Mouse (Mus musculus) A20 (cell line): Measurements from ENCODE around the gene Sfxn3.
A peak's percentile ranks its signal among the peaks of the same experiment; 100 is the strongest.

Experiments used
- DNase-seq: peaks from one replicate; pipeline ENCODE4 v3.0.0-alpha.2; 2011; ENCODE audit warnings: low read depth, low spot score

Gene Sfxn3

DNA sequence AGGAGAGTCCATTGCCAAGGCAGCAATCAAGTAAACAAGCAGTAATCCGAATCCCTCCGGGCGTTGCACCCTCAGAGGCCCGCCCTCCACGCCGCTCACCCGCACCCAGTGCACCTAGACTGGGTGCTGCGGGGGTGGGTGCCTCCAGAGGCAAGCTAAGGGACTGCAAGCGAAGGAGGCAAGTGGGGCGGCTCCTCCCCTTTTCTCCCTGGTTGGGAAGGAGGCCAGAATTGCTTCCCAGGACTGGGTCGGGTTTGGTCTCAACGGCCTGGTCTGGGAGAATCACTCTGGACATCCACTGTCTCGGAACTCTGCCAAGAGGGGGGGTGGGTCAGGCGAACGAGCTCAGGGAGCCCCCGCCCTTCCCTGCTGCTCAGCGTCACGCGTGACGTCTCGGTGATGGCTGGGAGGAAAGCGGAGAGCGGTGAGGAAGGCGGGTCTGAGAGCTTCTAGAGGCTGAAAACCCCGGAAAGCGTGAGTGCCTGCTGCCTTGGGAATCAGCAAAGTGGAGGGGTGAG, at the start of gene Sfxn3:
Sfxn3 (plus strand) TSS at position 87 of the 518 bp plus-strand sequence.
- DNase-seq = peak; percentile 92

DNA sequence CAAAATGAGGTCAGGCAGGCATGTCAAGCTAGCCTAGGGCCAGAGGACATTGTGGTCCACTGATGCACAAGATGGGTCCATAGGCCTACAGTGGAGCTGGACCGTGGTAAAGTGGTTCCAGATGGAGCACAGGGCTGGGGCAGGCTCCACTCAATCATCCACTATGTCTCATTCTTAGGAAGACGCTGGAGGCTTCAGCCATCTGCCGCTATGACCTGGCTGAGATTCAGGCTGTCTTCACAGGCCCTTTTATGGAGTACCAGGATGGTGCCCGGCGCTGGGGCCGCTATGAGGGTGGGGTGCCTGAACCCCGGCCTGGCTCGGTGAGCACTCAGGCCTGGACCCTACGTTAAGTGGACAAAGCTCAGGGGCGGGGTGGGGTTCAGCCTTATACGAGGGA, 49.5 kb upstream of the Sfxn3 start:
- no peak for DNase-seq

DNA sequence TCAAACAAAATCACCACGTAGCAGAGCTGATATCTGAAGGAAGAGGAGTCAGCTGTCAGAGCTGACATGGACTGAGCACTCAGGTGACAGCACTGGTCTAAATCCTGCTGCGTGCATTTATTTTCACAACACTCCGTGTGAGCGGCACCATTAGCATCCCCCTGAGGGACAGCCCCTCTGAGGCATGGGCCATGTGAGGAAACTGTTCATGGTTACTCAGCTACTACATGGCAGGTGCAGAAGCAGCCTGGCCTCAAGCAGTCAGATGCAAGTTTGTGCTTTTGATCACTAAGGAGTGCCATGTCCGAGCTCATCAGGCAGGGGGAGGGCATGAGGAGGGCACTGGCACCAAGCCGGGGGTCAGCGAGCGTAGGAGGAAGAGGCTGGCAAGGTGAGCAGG, 47.7 kb upstream of the Sfxn3 start:
- DNase-seq = peak; percentile 43

DNA sequence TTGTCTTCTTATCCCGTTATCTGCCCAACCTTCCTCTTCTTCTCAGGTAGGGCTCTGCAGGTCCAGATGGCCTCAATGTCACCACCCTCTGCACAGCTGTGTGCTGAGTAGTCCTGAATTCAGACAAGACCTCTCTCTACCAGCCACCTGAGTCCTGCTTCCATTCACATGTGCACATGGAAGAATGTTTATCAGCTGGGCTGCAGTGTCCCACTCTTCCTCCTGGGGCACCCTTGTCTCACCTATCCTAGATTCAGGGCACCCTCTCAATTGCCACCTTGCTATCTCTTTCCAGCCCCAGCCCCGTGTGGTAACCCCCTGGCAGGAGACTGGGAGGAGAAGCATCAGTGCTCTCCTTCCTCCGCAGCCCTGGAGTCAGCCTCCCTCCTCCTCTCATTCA, 45.0 kb upstream of the Sfxn3 start:
- DNase-seq = no peak

DNA sequence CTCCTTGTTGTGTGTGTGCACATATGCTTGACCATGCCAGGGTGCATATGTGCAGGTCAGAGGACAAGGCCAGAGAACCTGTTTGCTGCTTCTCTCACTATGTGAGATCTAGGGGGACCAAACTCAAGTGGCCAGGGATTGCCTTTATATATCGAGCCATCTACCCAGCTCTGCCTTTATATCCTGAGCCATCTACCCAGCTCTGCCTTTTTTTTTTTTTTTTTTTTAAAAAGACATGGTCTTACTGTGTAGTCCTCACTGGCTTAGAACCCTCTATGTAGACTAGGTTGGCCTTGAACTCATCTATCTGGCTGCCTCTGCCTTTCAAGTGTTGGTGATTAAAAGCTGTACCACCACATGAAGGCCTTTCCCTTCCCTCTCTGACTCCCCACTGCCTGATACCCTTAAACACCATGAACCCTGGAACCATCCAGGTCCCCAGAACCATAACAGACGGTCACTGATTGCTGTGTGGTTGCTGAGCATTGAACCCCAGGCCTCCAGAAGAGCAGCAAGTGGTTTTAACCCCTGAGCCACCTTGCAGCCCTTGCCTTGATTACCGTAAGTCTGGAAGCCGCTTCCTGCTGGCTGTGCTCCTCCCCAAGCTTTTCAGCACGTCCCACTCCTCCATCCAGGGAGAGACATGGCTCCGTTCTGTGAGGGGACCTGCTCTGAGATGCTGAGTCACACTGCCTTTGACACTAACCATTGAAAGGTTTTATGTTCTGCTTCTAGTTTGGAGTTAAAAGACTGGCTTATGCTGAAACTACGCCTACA, 43.4 kb upstream of the Sfxn3 start:
- DNase-seq = no peak

DNA sequence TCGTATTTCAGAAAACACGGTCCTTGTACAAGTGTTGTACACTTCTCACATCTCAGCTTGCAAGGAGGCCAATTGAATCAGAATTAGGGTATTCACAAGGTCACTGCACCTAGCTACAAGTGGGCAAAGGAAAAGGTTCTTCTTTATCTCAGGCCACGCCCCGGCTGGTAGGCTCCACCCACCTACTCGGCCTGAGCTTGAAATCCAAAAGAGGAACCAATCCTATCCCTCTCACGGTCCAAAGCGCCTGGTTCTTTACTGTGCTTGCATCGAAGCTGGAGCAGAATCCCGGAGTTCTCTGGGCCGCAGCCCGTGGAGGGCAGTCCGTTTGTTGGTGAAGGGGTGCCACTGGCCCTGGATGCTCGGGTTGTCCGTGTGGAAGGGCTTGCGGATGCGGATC, 41.9 kb upstream of the Sfxn3 start, which contains the start of gene Twnk:
Twnk (plus strand) TSS at position 220 of the 400 bp plus-strand sequence.
- DNase-seq = peak; percentile 92

DNA sequence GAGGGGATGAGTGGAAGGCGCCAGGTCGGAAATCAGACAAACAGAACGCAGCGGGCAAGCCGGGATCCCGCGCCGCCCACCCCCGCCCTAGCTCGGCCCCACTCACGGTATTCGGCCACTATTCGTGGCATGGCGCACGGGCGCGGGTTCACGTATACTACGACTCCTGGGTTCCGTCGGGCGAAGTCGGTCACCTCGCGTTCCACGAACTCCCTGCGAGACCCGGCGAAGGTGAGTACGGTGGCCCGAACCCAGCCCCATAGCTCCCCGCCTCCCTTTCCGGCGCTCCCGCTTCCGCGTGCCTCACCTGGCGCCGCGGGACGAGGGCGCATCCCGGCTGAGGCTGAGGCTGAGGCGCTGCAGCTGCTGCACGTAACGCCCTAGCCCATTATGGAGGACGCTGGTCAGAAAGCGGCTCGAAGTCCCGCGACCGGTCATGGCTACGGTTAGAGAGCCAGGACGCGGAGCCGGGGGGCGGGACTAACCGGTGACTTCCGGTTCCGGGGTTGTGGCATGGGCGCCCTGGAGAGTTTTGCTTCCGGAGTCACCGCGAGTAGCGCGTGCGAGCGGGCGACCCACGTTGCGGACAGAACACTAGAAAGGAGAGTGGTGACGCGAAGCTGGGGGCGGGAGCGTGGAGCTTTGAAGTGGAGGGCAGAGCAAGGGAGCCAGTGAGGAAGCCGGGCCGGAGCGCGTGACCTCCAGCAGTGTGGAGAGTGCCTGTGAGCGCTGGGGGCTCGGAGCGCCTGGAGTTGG, 41.2 kb upstream of the Sfxn3 start, which contains the start of gene Mrpl43:
Mrpl43 (minus strand) TSS at position 486 of the 756 bp plus-strand sequence.
- peak; percentile 94 for DNase-seq

DNA sequence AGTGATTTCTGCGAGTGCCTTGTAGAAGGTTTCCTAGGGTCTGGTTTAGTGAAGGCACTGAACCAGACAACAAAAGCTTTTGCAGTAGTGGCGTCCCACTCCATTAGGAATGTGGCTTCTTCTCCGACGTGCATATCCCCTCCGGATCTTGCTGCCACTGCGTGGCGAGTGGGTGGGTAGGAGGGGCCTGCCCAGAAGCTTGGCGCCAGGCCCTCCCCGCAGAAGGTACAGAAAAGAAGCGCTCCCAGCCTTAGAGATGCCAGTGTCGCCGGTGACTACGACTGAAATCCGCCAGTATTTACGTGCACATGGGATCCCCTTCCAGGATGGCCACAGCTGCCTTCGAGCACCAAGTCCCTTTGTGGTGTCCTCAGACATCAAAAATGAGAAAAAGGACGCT, 40.3 kb upstream of the Sfxn3 start:
- no peak for DNase-seq

DNA sequence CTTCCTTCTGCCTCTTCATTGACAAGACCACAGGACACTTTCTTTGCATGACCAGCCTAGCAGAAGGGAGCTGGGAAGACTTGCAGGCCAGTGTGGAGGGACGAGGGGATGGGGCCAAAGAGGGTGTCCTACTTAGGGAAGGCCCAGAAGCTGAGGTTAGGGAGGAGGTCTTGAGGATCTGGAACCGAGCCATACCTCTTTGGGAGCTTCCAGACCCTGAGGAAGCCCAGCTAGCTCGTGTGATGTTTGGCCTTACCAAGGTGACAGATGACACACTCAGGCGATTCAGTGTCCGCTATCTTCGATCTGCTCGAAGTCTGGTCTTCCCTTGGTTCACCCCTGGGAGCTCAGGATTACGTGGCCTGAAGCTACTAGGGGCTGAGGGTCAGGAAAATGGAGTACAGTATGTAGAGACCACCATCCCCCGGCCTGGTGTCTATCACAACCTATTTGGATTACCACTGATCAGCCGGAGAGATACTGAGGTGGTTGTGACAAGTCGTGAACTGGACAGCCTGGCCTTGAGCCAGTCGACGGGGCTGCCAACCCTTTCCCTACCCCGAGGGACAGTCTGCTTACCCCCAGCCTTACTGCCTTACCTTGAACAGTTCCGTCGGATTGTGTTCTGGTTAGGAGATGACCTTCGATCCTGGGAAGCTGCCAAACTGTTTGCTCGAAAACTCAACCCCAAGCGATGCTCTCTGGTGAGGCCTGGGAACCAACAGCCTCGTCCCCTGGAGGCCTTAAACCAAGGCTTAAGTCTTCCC, 39.7 kb upstream of the Sfxn3 start:
- no peak for DNase-seq

DNA sequence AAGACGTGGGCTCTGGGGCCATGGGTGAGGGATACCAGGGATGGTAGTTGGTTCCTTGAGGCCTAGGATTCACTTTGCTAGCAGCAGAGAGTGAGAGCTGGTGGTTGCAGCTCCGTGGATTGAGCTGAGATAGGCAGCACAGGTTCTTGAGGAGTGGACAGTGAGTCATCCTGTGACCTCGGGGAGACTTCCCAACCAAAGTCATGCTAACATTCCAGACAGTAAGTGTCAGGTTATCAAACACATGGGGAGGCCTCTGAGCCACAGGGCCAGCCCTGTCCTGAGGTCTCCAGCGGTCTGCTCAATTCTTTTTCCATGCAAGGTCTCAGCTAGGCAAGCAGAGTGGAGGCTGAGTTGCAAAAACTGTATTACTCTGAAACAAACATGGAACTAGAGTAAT, 36.7 kb upstream of the Sfxn3 start:
- no peak for DNase-seq

DNA sequence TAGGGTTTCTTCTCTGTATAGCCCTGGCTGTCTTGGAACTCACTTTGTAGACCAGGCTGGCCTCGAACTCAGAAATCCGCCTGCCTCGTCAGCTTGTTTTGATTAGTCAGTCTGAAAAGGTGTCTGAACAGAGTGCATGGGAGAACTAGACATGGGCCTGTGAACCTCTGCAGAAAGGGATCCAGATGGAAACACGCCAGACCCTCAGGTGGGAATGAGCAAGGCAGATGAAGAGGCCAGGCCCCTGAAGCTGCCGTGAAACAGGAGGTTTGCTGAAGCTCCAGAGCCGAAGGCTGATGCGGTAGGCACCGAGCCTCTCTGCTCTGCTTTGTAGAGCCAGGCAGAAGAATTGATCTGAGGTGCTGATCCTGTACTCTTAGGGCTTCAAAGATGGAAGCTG, 35.1 kb upstream of the Sfxn3 start:
- no peak for DNase-seq

DNA sequence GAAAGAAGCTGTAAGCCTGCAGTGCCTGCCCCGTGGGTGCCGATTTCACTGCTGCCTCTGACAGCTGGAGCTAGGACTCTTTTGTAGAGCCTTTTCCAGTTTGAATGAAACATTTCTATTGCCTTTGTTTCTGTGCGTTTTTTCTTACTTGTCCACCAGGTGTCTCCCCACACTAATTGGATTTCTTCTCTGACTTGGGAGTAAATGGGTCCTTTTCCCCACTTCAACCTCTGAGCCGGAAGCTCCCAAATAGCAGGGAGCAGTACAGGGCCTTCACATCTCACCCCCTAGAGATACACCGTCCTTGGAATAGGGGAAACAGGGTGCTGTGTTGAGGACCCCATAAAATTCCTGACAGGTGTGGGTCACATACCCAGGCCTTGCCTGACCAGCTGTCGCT, 34.7 kb upstream of the Sfxn3 start:
- peak; percentile 39 for DNase-seq

DNA sequence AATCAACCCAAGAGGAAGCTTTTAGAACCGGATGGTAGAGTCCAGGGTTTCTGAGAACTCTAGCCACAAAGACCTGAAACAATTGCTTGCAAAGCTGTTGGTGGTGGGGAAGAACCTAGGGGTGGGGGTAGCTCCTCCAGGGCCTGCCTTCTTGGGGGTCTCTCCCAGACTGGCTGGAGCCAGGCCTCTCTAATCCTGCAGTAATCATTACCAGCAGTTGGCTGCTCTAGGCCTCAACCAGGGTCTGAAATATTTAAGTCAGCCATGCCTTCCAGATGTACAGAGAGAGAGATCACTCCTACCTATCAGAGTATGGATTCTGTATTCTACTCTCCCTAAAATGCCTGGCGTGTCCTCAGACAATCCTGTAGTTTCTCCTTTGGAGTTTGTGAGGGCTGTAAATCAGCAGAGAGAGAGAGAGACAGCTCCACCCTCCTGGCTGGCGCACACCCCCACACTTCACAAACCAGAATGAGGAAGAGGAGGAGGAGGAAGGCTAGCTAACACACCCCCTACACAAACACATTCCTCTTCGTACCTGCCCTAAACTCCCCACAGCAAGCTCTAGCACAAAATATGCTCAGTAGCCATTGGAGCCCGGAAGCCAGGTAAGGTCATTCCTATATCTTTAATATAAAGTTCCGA, 33.6 kb upstream of the Sfxn3 start:
- no peak for DNase-seq

DNA sequence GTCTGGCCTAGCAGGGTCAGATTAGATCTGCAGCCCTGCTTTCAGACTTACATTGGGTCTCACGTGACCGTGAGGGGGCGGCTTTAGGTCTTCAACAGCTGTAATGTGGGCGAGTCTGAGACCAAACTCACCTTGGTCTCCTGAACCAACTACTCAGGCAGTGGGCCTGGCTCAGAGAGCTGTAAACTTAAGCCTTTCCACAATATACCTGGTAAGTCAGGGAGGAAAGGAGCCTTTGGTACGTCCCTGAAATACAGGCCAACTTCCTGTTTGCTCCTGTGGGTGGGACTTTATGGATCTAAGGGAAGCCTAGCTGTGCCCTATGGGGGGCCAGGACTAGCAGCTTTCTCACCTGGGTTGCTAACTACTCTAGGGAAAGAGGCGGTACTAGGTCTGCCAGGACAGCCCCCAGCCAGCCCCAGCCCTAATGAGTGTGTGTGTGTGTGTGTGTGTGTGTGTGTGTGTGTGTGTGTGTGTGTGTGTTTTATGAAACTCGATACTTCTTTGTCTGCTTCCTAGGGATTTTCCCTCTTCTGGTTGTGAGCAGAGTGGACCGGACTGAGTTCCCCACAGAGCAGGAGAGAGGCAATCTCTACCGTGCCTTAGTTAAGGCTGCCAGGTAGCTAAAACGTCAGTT, 32.9 kb upstream of the Sfxn3 start, which contains the start of gene Lzts2:
Lzts2 (plus strand) TSS at position 80 of the 637 bp plus-strand sequence.
- DNase-seq = peak; percentile 68

DNA sequence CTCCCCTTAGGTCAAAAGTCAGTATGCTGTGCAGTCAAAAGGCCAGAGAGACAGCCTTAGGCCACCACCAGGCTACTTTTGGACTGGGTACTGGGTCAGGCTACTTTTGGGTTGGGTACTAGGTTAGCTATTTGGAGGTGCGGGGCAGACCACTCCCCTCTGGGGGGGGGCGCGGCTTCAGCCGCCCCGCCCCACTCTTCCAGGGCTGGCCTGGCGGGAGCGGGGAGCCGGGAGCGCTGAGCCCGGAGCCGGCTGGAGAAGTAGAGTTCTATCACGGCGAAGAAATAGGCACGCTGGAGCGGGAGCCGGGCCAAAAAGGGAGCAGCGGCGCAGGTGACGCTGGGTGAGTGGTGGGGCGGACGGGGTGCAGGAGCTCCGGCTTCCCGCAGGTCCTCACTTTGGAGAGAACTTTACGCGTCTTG, 32.3 kb upstream of the Sfxn3 start:
- DNase-seq = peak; percentile 66

DNA sequence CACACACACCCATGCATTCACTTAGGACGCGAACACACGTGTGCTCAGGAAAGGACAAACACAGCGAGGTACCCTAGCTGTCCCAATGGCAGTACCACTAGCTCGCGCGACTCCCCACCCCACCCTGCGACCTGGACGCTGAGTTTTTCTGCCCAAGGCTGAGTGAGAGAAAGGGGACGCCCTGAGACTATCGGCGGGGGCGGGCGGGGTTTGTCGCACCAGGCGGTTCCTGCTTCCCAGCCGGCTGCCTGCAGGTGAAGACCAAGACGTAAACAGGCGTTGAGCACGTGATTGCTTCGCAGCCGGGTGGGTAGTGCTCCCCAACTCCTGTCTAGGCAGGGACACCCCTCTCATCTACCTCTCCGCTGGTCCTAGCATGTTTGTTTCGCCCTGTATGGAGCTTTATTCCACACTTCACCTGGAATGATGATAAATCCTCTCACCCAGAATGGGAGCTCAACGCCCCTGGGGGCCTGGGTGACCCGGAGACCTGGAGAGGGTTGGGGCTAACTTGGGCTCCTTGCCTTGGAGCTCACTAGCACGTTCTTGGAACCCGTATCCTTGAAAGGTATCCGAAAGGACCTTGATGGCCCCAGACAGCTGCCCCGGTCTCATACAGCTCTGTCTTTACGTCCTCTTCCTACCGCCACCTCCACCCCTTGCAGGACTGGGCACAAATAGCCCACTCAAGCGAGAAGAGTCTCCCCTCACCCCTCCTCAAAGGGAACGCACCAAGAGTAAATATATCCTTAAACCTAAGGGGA, 31.6 kb upstream of the Sfxn3 start:
- peak; percentile 91 for DNase-seq

DNA sequence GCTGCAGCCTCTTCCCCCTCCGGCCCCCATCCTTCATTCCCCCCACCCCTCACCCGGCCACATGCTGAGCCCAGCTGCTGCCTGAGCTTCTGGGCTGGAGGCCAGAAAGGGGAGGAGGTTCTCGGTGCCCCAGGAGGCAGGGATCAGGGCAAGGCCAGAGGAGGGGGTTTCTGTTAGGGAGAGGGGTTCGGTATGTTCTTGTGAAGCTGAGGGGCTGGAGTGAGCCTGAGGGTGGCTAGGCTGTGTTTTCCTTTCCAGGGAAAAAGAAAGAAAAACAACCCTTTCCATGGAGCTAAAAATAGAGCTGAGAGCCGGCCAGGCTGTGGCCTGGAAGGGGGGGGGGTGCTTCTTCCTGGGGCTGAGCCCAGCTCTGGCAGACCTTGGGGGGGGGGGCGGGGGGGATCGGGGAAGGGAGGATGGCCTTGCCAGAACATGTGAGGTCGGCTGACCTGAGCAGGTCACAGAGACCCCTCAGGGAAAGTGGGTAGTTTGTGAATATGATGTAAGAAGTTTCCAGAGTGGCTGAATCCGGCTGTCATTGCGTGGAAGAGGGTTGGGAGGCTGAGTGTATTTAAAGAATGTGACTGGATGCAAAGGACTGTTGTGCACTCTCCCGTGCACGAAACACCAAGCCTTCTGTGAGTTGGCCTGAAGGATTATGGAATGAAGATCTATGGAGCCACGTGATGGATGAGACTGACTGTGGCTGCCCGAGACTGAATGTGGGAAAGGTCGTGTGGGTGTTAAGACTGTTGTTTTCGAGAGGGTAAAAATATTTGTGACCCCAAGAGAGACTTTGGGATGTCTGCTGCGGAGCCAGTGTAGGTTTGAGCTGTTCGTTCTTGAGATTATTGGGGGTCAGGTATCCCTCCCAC, 30.7 kb upstream of the Sfxn3 start:
- DNase-seq = peak; percentile 83

DNA sequence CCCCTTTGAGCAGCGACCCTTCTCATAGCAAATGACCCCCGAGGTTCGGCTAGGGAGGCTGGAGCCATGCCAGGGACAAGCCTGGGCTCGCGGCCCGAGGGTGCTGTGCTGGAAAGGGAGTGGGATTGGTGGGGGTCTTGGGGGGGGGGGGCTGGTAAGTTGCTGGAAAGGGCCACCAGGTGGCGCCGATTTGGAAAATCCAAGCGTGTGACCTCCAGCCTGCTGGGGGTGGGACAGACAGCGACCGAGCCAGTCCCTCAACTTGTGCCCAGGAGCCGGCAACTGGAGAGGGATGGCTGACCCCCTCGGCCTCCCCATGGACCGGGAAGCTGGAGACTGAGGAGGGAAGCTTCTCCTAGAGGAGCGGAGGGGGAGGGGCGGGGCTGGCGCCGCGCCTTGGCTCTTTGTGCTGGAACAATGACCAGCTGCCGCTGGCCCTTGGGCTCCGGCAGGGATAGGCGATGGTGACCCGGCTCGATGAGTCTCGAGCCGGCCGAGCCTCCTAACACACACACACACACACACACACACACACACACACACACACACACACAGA, 30.0 kb upstream of the Sfxn3 start:
- peak; percentile 67 for DNase-seq

DNA sequence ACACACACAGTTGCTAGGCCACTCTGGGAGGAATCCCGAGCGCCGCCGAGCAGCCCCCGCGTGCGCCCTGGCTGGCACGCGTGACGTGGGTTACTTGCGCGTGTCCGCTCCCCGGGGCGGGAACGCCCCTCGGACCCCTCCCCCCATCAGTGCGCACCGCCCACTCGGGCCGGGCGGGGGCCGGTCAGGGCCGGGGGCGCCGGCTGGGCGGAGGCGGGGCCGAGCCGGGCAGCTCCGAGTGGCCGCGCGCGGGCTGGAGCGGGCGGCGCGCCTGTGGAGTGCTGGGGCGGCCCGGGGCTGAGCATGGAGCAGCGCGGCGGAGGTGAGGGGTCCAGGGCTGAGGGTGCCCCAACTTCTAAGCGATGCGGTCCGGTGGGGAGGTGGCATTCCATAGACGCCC, 29.4 kb upstream of the Sfxn3 start:
- DNase-seq = no peak
